ENCODE assay signal across 46 mouse cellular contexts in genomic region chr11:81998646-81999045, GRCm38 (mm10). TPM values are rescaled to one million over a fixed set of nuclear protein-coding genes. Genes with fewer than 3 reads are reported as not detected.
"Had no signal": no experiment of that assay in that cellular context is flagged by ENCODE, and none has a peak within 500 bp of the region (broad histone marks: within the 10 kb centered on the region; RNA-seq: fewer than 3 reads in every experiment).

No protein-coding gene starts in this region.

- H3K9me3 ChIP-seq: limb, embryonic 10.5 days; limb, embryonic 12.5 days; limb, embryonic 13.5 days; limb, embryonic 15.5 days; liver, embryonic 12.5 days; liver, embryonic 13.5 days; liver, embryonic 15.5 days; lung, embryonic 15.5 days; midbrain, embryonic 10.5 days; midbrain, embryonic 12.5 days; midbrain, embryonic 13.5 days; midbrain, embryonic 15.5 days; neural tube, embryonic 12.5 days had no signal

- H3K27me3 ChIP-seq: liver, embryonic 12.5 days; liver, embryonic 13.5 days; liver, embryonic 15.5 days; lung, embryonic 15.5 days; midbrain, embryonic 12.5 days; midbrain, embryonic 13.5 days; midbrain, embryonic 15.5 days; neural tube, embryonic 12.5 days had no signal

- H3K36me3 ChIP-seq: limb, embryonic 10.5 days; limb, embryonic 12.5 days; limb, embryonic 13.5 days; limb, embryonic 15.5 days; liver, embryonic 12.5 days; liver, embryonic 13.5 days; liver, embryonic 15.5 days; lung, embryonic 15.5 days; midbrain, embryonic 10.5 days; midbrain, embryonic 12.5 days; midbrain, embryonic 13.5 days; midbrain, embryonic 15.5 days; neural tube, embryonic 12.5 days had no signal

- ATAC-seq: liver, embryonic 12.5 days; liver, postnatal 0 days; lung, postnatal 0 days; midbrain, embryonic 13.5 days; midbrain, embryonic 15.5 days; midbrain, embryonic 16.5 days had no signal

- H3K4me2 ChIP-seq: limb, embryonic 12.5 days; limb, embryonic 13.5 days; limb, embryonic 15.5 days; liver, embryonic 11.5 days; liver, embryonic 12.5 days; liver, embryonic 13.5 days; liver, embryonic 15.5 days; lung, embryonic 14.5 days; lung, embryonic 15.5 days; midbrain, embryonic 12.5 days; midbrain, embryonic 13.5 days; midbrain, embryonic 15.5 days; neural tube, embryonic 12.5 days had no signal

- H3K9ac ChIP-seq: limb, embryonic 12.5 days; limb, embryonic 13.5 days; limb, embryonic 15.5 days; liver, embryonic 12.5 days; liver, embryonic 13.5 days; liver, embryonic 14.5 days; liver, embryonic 15.5 days; liver, postnatal 0 days; lung, embryonic 14.5 days; lung, embryonic 15.5 days; midbrain, embryonic 12.5 days; midbrain, embryonic 13.5 days; midbrain, embryonic 15.5 days; neural tube, embryonic 12.5 days had no signal

- H3K4me3 ChIP-seq: limb, embryonic 10.5 days; limb, embryonic 12.5 days; limb, embryonic 13.5 days; limb, embryonic 15.5 days; liver, embryonic 12.5 days; liver, embryonic 13.5 days; liver, embryonic 15.5 days; lung, embryonic 15.5 days; megakaryocyte, embryonic 14.5 days; midbrain, embryonic 10.5 days; midbrain, embryonic 12.5 days; midbrain, embryonic 13.5 days; midbrain, embryonic 15.5 days; myocyte; neural tube, embryonic 12.5 days had no signal

- H3K4me1 ChIP-seq: liver, embryonic 12.5 days; liver, embryonic 13.5 days; liver, embryonic 15.5 days; lung, embryonic 15.5 days; megakaryocyte, embryonic 14.5 days; midbrain, embryonic 10.5 days; midbrain, embryonic 12.5 days; midbrain, embryonic 13.5 days; midbrain, embryonic 15.5 days; neural tube, embryonic 12.5 days had no signal

- DNase-seq: left cerebral cortex, postnatal 4 days; liver; liver, embryonic 13.5 days; liver, postnatal 0 days; lung, adult 18-20 months; lung, adult 2 months; lung, embryonic 14.5 days; lung, postnatal 10 days; lung, postnatal 14 days; lung, postnatal 36 days; lung, postnatal 4 days; midbrain, embryonic 14.5 days had no signal

- H3K27ac ChIP-seq: limb, embryonic 10.5 days; limb, embryonic 12.5 days; limb, embryonic 13.5 days; limb, embryonic 15.5 days; liver, embryonic 12.5 days; liver, embryonic 13.5 days; liver, embryonic 14.5 days; liver, embryonic 15.5 days; lung, embryonic 15.5 days; midbrain, embryonic 10.5 days; midbrain, embryonic 12.5 days; midbrain, embryonic 13.5 days; midbrain, embryonic 15.5 days; neural tube, embryonic 12.5 days had no signal

RNA-seq across cellular contexts. Expression of gene Asic2, which starts 30.4 kb away (rescaled TPM):
- total RNA-seq: megakaryocyte progenitor cell, adult 5-6 weeks; megakaryocyte, adult 5-6 weeks; megakaryocyte-erythroid progenitor cell, adult 5-6 weeks; monocyte, adult 5-6 weeks had no signal
- polyA plus RNA-seq: liver, adult 2 months; liver, embryonic 13.5 days; liver, embryonic 16.5 days; liver, postnatal 0 days; macrophage; myocyte had no signal

RNA-seq across cellular contexts. Expression of gene Ccl2, which starts 36.7 kb away (rescaled TPM):
- total RNA-seq: left cerebral cortex, adult 8-10 months; left cerebral cortex, postnatal 10 days; left cerebral cortex, postnatal 14 days; left cerebral cortex, postnatal 25 days; left cerebral cortex, postnatal 36 days; megakaryocyte-erythroid progenitor cell, adult 5-6 weeks had no signal
- polyA plus RNA-seq: limb, embryonic 10.5 days; limb, embryonic 11.5 days had no signal

RNA-seq across cellular contexts. Expression of gene Gm17268, which starts 39.7 kb away (rescaled TPM):
- total RNA-seq: left cerebral cortex, adult 8-10 months; left cerebral cortex, postnatal 10 days; left cerebral cortex, postnatal 14 days; left cerebral cortex, postnatal 25 days; left cerebral cortex, postnatal 36 days; left cerebral cortex, postnatal 4 days; liver, adult 2 months; megakaryocyte progenitor cell, adult 5-6 weeks; megakaryocyte, adult 5-6 weeks; megakaryocyte-erythroid progenitor cell, adult 5-6 weeks; monocyte, adult 5-6 weeks had no signal
- polyA plus RNA-seq: limb, embryonic 10.5 days; limb, embryonic 11.5 days; limb, embryonic 12.5 days; limb, embryonic 13.5 days; limb, embryonic 14.5 days; limb, embryonic 15.5 days; liver, adult 2 months; liver, embryonic 11.5 days; liver, embryonic 12.5 days; liver, embryonic 13.5 days; liver, embryonic 14.5 days; liver, embryonic 15.5 days; liver, embryonic 16.5 days; liver, postnatal 0 days; lung, adult 2 months; lung, embryonic 14.5 days; lung, embryonic 15.5 days; lung, embryonic 16.5 days; lung, postnatal 0 days; macrophage; midbrain, embryonic 10.5 days; midbrain, embryonic 12.5 days; midbrain, embryonic 13.5 days; midbrain, embryonic 14.5 days; midbrain, embryonic 15.5 days; midbrain, embryonic 16.5 days; myocyte; neural tube, embryonic 11.5 days; neural tube, embryonic 12.5 days had no signal

RNA-seq across cellular contexts. Expression of gene Ccl7, which starts 46.9 kb away (rescaled TPM):
- total RNA-seq: left cerebral cortex, adult 8-10 months; left cerebral cortex, postnatal 10 days; left cerebral cortex, postnatal 25 days; left cerebral cortex, postnatal 4 days; megakaryocyte progenitor cell, adult 5-6 weeks; megakaryocyte-erythroid progenitor cell, adult 5-6 weeks; monocyte, adult 5-6 weeks had no signal
- polyA plus RNA-seq: limb, embryonic 10.5 days; limb, embryonic 11.5 days; limb, embryonic 12.5 days; liver, adult 2 months had no signal

RNA-seq across cellular contexts. Expression of gene Ccl11, which starts 59.0 kb away (rescaled TPM):
- total RNA-seq: left cerebral cortex, postnatal 4 days; megakaryocyte progenitor cell, adult 5-6 weeks; megakaryocyte, adult 5-6 weeks; megakaryocyte-erythroid progenitor cell, adult 5-6 weeks; monocyte, adult 5-6 weeks had no signal
- polyA plus RNA-seq: limb, embryonic 10.5 days; limb, embryonic 11.5 days; limb, embryonic 12.5 days; liver, embryonic 11.5 days; liver, postnatal 0 days; macrophage; midbrain, embryonic 10.5 days; midbrain, embryonic 12.5 days; midbrain, embryonic 13.5 days; midbrain, embryonic 14.5 days; midbrain, embryonic 15.5 days; myocyte had no signal
